Mouse (Mus musculus): ENCODE results near the gene Tmtc4. TPM values are rescaled to one million over a fixed set of nuclear protein-coding genes. Genes with fewer than 3 reads are reported as not detected.

The Tmtc4 gene
- polyA plus RNA-seq, 1 experiment from 2014 or later: 23.6 TPM

DNA sequence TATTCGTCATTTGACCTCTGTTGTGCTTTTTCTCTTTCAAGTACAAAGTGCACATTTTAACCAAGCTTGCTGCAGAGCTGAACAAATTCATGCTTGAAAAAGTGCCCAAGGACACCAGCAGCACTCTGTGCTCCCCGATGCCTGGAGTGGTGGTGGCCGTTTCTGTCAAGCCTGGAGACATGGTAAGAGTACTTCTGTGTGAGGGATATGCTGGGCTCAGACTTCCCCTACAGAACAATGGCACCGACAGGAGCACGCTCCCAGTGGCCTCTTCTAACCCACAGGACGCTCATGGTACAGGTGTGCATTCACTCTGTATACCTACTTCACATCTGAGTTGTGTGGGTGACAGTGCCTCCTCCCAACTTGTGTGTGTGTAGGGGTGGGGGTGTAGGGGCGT lies 107.1 kb downstream of the Tmtc4 start:
- Histone ChIP-seq H3K36me3 (no peaks in the 10 kb centered on the region), H3K27me3 (replicated peaks) (no peaks in the 10 kb centered on the region), H3K27ac (no peak overlapping the region), H3K9me3 (no peaks in the 10 kb centered on the region), H3K9ac (no peak overlapping the region), H3K4me3 (replicated peaks) (no peak overlapping the region), H3K4me2 (replicated peaks) (no peak overlapping the region), H3K4me1 (replicated peaks) (no peaks in the 10 kb centered on the region)
- ATAC-seq: no peak
- 73% methylated on average over 7 of the region's 7 CpGs for WGBS

DNA sequence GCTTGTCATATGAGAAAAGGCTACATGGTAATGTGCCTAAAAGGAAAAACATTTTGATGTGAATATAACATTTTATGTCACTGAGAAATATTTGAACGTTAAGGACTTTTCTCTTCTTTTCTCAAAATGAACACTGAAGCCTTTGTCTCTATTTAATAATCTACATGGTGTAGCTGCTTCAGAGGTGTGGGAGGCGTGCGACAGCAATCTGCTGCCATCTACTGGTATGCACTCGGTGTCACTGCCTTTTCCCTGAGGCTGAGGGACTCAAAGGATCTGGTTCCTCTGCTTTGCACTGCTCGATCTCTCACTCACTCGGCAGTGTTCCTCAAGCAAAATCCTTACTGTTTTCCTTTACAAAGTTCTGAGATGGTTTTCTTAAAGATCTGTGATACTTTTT lies 107.7 kb downstream of the Tmtc4 start:
- H3K4me3 ChIP-seq (replicated peaks): no peak overlapping the region
- no peaks in the 10 kb centered on the region for H3K4me1 ChIP-seq (replicated peaks)
- no peaks in the 10 kb centered on the region for H3K27me3 ChIP-seq (replicated peaks)
- H3K27ac ChIP-seq: no peak overlapping the region
- no peaks in the 10 kb centered on the region for H3K36me3 ChIP-seq
- no peak overlapping the region for H3K9ac ChIP-seq
- WGBS: 7% methylated on average over 6 of the region's 6 CpGs
- no peaks in the 10 kb centered on the region for H3K9me3 ChIP-seq
- ATAC-seq: peak; percentile 89
- H3K4me2 ChIP-seq (replicated peaks): no peak overlapping the region

DNA sequence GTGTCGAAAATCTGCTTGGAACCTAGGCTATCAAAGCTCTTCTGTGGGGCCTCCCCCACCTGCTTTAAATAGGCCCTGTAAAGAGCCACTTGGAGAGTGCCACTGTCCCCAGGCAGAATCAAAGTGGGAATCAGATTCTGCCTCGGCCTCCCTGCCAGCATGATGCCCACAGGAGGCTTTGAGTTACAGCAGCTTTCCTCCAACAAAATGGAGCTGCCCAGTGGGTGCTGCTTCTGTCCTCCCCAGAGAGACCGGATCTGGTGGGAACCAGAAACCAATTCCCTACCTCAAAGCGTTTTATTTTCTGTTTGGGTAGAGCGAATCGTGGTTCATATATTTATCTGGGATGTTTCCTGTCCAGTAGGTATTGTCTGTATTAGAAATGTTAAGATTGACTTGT lies 108.2 kb downstream of the Tmtc4 start:
- H3K4me3 ChIP-seq (replicated peaks): no peak overlapping the region
- WGBS: 73% methylated on average over 6 of the region's 6 CpGs
- no peak overlapping the region for H3K9ac ChIP-seq

DNA sequence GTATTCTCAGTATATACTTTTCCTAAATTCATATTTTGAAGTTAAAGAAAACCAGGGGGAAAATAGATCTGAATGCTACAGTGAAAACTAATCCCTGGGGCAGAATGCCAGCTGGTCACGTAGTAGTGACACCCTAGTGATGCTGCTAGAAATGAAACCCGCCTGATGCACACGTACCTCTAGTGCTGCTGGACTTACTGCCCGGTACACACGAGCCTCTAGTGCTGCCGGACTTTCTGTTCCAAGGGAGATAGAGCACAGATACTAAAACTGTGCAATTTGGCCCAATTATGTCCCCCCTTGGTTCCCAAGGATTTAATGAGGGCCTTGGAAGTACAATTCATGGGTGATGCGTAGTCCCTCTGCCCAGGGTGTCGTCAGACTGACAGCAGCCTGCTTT lies 108.8 kb downstream of the Tmtc4 start:
- Histone ChIP-seq H3K36me3 (no peaks in the 10 kb centered on the region), H3K27ac (no peak overlapping the region), H3K9ac (no peak overlapping the region), H3K4me1 (replicated peaks) (no peaks in the 10 kb centered on the region), H3K27me3 (replicated peaks) (no peaks in the 10 kb centered on the region), H3K4me2 (replicated peaks) (no peak overlapping the region), H3K4me3 (replicated peaks) (no peak overlapping the region), H3K9me3 (no peaks in the 10 kb centered on the region)
- no peak for ATAC-seq
- 81% methylated on average over 8 of the region's 8 CpGs for WGBS

More for the DNA sequence above, 108.2 kb downstream of the Tmtc4 start:
- ATAC-seq: no peak
- H3K4me1 ChIP-seq (replicated peaks): no peaks in the 10 kb centered on the region
- H3K27ac ChIP-seq: no peak overlapping the region
- H3K9me3 ChIP-seq: no peaks in the 10 kb centered on the region
- no peak overlapping the region for H3K4me2 ChIP-seq (replicated peaks)
- H3K36me3 ChIP-seq: no peaks in the 10 kb centered on the region
- H3K27me3 ChIP-seq (replicated peaks): no peaks in the 10 kb centered on the region

DNA sequence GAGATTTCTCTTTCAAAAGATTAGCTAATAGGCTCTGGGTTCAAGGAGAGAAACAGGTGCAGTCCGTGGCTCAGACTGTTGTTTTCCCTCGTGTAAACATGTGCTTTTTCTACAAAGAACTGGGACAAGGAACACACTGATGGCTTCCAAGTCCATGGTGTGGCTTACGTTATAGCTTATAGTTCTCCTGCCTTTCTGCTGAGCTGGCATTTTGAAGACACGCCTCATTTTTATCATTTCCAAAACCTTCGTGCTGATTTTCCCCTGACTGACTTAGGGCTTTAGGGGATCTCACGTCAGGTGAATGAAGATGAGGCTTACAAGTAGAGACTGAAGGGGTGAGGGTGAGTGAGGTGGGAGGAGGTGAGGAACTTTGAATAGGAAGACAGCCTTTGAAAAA lies 111.2 kb downstream of the Tmtc4 start:
- ATAC-seq: no peak
- H3K36me3 ChIP-seq: no peaks in the 10 kb centered on the region
- no peaks in the 10 kb centered on the region for H3K27me3 ChIP-seq (replicated peaks)
- H3K9ac ChIP-seq: no peak overlapping the region
- H3K9me3 ChIP-seq: no peaks in the 10 kb centered on the region
- H3K4me1 ChIP-seq (replicated peaks): no peaks in the 10 kb centered on the region
- H3K4me3 ChIP-seq (replicated peaks): no peak overlapping the region
- WGBS: 72% methylated on average over 6 of the region's 6 CpGs
- no peak overlapping the region for H3K4me2 ChIP-seq (replicated peaks)
- H3K27ac ChIP-seq: no peak overlapping the region

DNA sequence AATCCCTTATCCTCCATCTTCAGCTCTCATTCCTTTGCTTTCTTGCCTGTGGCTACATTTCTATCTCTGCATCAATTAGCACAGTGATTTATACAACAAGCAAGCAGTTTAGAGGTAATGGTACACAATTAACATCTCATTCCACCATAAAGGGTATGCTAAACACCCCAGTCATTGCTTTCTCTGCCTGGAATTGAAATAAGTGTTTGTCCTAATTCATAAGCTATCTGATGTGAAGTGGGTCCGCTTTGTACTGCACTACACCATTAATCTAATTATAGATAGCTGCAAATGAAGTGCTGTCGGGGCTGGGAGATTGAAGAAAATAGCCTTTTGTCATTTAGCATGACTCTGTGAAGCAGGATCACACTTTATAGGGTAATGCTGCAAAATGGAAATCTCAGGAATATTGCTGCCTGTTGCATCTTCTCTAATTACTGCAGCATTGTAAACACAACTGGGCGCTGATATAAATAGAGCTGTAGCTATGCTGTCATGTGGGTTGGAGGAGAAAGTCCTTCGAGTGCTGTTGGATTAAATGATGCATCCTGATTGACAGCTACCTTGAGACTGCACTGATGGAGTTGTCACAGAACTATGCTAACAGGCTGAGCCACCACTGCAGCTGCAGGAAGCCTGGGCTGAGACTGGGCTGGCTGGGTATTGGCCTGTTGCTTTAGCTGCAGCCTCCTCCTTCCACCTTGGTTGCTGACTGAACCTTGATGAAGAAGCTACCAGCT lies 111.8 kb downstream of the Tmtc4 start:
- 68% methylated on average over 4 of the region's 4 CpGs for WGBS
- no peak for ATAC-seq

DNA sequence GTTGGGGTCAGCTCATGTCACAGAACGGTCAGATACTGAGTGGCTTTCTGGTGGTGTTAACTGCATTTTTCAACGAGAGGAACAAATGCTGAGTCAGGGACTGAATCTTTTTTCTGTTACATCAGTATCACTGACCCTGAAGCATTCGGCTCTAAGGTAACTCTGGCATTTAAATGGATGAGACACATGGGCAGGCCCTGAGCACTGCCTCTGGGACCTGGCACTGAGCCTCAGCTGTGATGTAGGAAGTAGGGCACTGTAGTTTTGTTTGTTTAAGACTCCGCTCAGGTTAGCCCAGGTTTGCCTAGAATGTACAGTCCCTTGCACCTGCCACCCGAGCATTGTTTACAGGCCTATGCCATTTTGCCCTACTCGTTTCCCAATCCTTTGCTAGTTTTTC lies 114.0 kb downstream of the Tmtc4 start:
- H3K9ac ChIP-seq: no peak overlapping the region
- H3K36me3 ChIP-seq: no peaks in the 10 kb centered on the region
- 77% methylated on average over 6 of the region's 6 CpGs for WGBS
- H3K27ac ChIP-seq: no peak overlapping the region
- no peak overlapping the region for H3K4me3 ChIP-seq (replicated peaks)
- H3K9me3 ChIP-seq: no peaks in the 10 kb centered on the region
- H3K4me1 ChIP-seq (replicated peaks): no peaks in the 10 kb centered on the region
- no peak for ATAC-seq
- no peaks in the 10 kb centered on the region for H3K27me3 ChIP-seq (replicated peaks)
- H3K4me2 ChIP-seq (replicated peaks): no peak overlapping the region

More for the DNA sequence above, 111.8 kb downstream of the Tmtc4 start:
- H3K4me1 ChIP-seq (replicated peaks): no peaks in the 10 kb centered on the region
- H3K27me3 ChIP-seq (replicated peaks): no peaks in the 10 kb centered on the region
- H3K9ac ChIP-seq: no peak overlapping the region
- H3K36me3 ChIP-seq: no peaks in the 10 kb centered on the region
- no peak overlapping the region for H3K4me3 ChIP-seq (replicated peaks)
- no peak overlapping the region for H3K4me2 ChIP-seq (replicated peaks)
- H3K27ac ChIP-seq: no peak overlapping the region
- H3K9me3 ChIP-seq: no peaks in the 10 kb centered on the region

Other genes starting within 250 kb of the Tmtc4 start
- gene Ggact, start 70.3 kb downstream of the Tmtc4 start, polyA plus RNA-seq (2015; fragmentation: Nextera tagmentation; extraction: Ambion mirVana): 45.1 and 50.3 TPM in 2 replicates

Measured in intestine, embryonic 15.5 days (tissue).